Mouse (Mus musculus) bone marrow, adult 2 months (tissue): ENCODE results near the gene Rab27a.

ENCODE experiments used
- CTCF ChIP-seq: fragments of 200-500 bp; IDR thresholded peaks from 2 replicates; pipeline ENCODE4 v1.5.1; 2011; ENCODE audit warnings: low read length, control low read depth; ENCODE audit not compliant: control insufficient read depth, insufficient read depth
- POLR2A ChIP-seq: fragments of 200-500 bp; IDR thresholded peaks from 2 replicates; pipeline ENCODE4 v1.6.1; 2011; ENCODE audit warnings: low read depth, mild to moderate bottlenecking, control low read depth, low read length, borderline replicate concordance; ENCODE audit not compliant: control insufficient read depth

- TF ChIP-seq POLR2A (no peak), CTCF (no peak)
Measured at GRCm38 (mm10) chr9:73067086-73067485, 22.4 kb downstream of the Rab27a start.
